Mouse (Mus musculus) CH12.LX (cell line): ENCODE data around the gene Ssbp2. TPM values are rescaled to one million over a fixed set of nuclear protein-coding genes. Genes with fewer than 3 reads are reported as not detected.

ENCODE experiments used
- DNase-seq: peaks from one replicate; pipeline ENCODE4 v3.0.0-alpha.2; 2013; ENCODE audit errors: extremely low read depth
- H3K27ac ChIP-seq: 2 replicates; pipeline ENCODE4 v1.5.1; 2012; ENCODE audit warnings: low read depth, mild to moderate bottlenecking, control low read depth, moderate library complexity; ENCODE audit not compliant: insufficient read depth
- H3K27me3 ChIP-seq: replicated peaks from 2 replicates; pipeline ENCODE3; 2012; ENCODE audit warnings: inconsistent platforms
- H3K36me3 ChIP-seq, 2 experiments: replicated peaks in 1 of 2; 2 replicates each; pipeline versions ENCODE3 to v1.6.1; 2012; ENCODE audit warnings: inconsistent platforms in 1 of 2, low read length in 1 of 2, mild to moderate bottlenecking in 1 of 2, mixed read lengths in 1 of 2, moderate library complexity in 1 of 2; ENCODE audit not compliant: control insufficient read depth in 1 of 2, insufficient read depth in 1 of 2
- H3K4me1 ChIP-seq, 2 experiments: 2 replicates each; pipeline ENCODE4 v1.6.1; 2012; ENCODE audit warnings: inconsistent platforms in 1 of 2, moderate library complexity in 1 of 2; ENCODE audit not compliant: insufficient read depth in 2 of 2, control insufficient read depth in 1 of 2
- H3K4me2 ChIP-seq: 2 replicates; pipeline ENCODE4 v1.6.1; 2012; ENCODE audit warnings: low read depth, mild to moderate bottlenecking, control low read depth; ENCODE audit not compliant: poor library complexity, insufficient read depth, severe bottlenecking
- H3K4me3 ChIP-seq, 3 experiments: fragments of 150-350 bp in 1 of 3; sonication (generic) in 1 of 3; replicated peaks in 1 of 3; 2 replicates each; pipeline versions ENCODE3 to v1.5.1; 2011 to 2012; ENCODE audit warnings: low read depth in 2 of 3, low read length in 2 of 3, mild to moderate bottlenecking in 2 of 3, moderate library complexity in 2 of 3, control low read depth in 1 of 3, improper control_type of control experiment in 1 of 3, inconsistent platforms in 1 of 3, mixed read lengths in 1 of 3; ENCODE audit not compliant: poor library complexity in 1 of 3
- H3K79me2 ChIP-seq: replicated peaks from 2 replicates; pipeline ENCODE4 v1.6.1; 2012; ENCODE audit warnings: mild to moderate bottlenecking, moderate library complexity; ENCODE audit not compliant: control insufficient read depth, poor library complexity, insufficient read depth, severe bottlenecking; ENCODE audit errors: extremely low read depth
- H3K9ac ChIP-seq: 2 replicates; pipeline ENCODE4 v1.6.1; 2012; ENCODE audit warnings: low read depth, mild to moderate bottlenecking, control low read depth, moderate library complexity; ENCODE audit not compliant: insufficient read depth
- H3K9me3 ChIP-seq: replicated peaks from 2 replicates; pipeline ENCODE3; 2012; ENCODE audit warnings: low read length, inconsistent platforms, mixed read lengths
- BHLHE40 ChIP-seq: IDR thresholded peaks from 2 replicates; pipeline ENCODE4 v1.6.1; 2011; ENCODE audit warnings: mild to moderate bottlenecking, low read depth, low read length, improper control_type of control experiment
- ELF1 ChIP-seq: IDR thresholded peaks from 2 replicates; pipeline ENCODE4 v1.6.1; 2014; ENCODE audit warnings: low read depth, mild to moderate bottlenecking, inconsistent platforms, low read length, improper control_type of control experiment
- GABPA ChIP-seq: IDR thresholded peaks from 2 replicates; pipeline ENCODE4 v1.6.1; 2012; ENCODE audit warnings: low read depth, low read length, improper control_type of control experiment, inconsistent platforms; ENCODE audit not compliant: insufficient replicate concordance
- HCFC1 ChIP-seq: IDR thresholded peaks from 2 replicates; pipeline ENCODE4 v1.6.1; 2012; ENCODE audit warnings: low read depth, mild to moderate bottlenecking, inconsistent platforms, low read length, improper control_type of control experiment
- JUN ChIP-seq: IDR thresholded peaks from 2 replicates; pipeline ENCODE4 v1.6.1; 2011; ENCODE audit warnings: low read depth, mild to moderate bottlenecking, low read length, improper control_type of control experiment, moderate library complexity; ENCODE audit not compliant: insufficient read depth
- JUND ChIP-seq: conservative IDR thresholded peaks from 2 replicates; pipeline ENCODE4 v1.6.1; 2011; ENCODE audit warnings: low read depth, low read length, improper control_type of control experiment
- KAT2A ChIP-seq: IDR thresholded peaks from 2 replicates; pipeline ENCODE4 v1.6.1; 2012; ENCODE audit warnings: low read length, improper control_type of control experiment, inconsistent platforms; ENCODE audit not compliant: insufficient replicate concordance
- MAFK ChIP-seq: IDR thresholded peaks from 2 replicates; pipeline ENCODE4 v1.6.1; 2011; ENCODE audit warnings: low read length, improper control_type of control experiment; ENCODE audit not compliant: insufficient replicate concordance
- MAX ChIP-seq: IDR thresholded peaks from 2 replicates; pipeline ENCODE4 v1.6.1; 2011; ENCODE audit warnings: low read length, improper control_type of control experiment
- MAZ ChIP-seq: IDR thresholded peaks from 2 replicates; pipeline ENCODE4 v1.6.1; 2012; ENCODE audit warnings: low read depth, mild to moderate bottlenecking, inconsistent platforms, low read length, improper control_type of control experiment, moderate library complexity
- MEF2A ChIP-seq: IDR thresholded peaks from 2 replicates; pipeline ENCODE4 v1.6.1; 2014; ENCODE audit warnings: low read depth, mild to moderate bottlenecking, inconsistent platforms, low read length, improper control_type of control experiment, borderline replicate concordance
- MXI1 ChIP-seq: IDR thresholded peaks from 2 replicates; pipeline ENCODE4 v1.6.1; 2011; ENCODE audit warnings: mild to moderate bottlenecking, low read depth, low read length, improper control_type of control experiment
- MYC ChIP-seq: IDR thresholded peaks from 2 replicates; pipeline ENCODE4 v1.6.1; 2011; ENCODE audit warnings: low read depth, mild to moderate bottlenecking, improper control_type of control experiment, low read length
- NELFE ChIP-seq: IDR thresholded peaks from 2 replicates; pipeline ENCODE4 v1.6.1; 2011; ENCODE audit warnings: low read depth, low read length, improper control_type of control experiment
- UBTF ChIP-seq: IDR thresholded peaks from 2 replicates; pipeline ENCODE4 v1.6.1; 2012; ENCODE audit warnings: low read depth, mild to moderate bottlenecking, inconsistent platforms, low read length, improper control_type of control experiment, moderate library complexity
- ZC3H11A ChIP-seq: IDR thresholded peaks from 2 replicates; pipeline ENCODE4 v1.6.1; 2012; ENCODE audit warnings: low read depth, mild to moderate bottlenecking, inconsistent platforms, low read length, improper control_type of control experiment
- dilution Hi-C: fragments of 300-500 bp; cut with MboI; formaldehyde crosslinking; loops from 2 replicates; pipeline ENCODE4 v1.14.3; 2020; ENCODE audit warnings: low sequenced_read_pairs; ENCODE audit not compliant: extremely low pct_unique_long_range_greater_than_20kb, extremely low pct_ligation_motif_present
- in situ Hi-C: fragments of 300-500 bp; cut with MboI; formaldehyde crosslinking; loops from 3 replicates; pipeline ENCODE4 v1.14.3; 2019; ENCODE audit warnings: low sequenced_read_pairs, low pct_ligation_motif_present, low pct_unique_long_range_greater_than_20kb, mixed read lengths
- polyA plus RNA-seq: library from polyadenylated mRNA; unstranded; fragments of >175 nt; gene quantifications from 2 replicates; pipeline ENCODE4 v1.2.1, GENCODE M21; 2012; ENCODE audit warnings: low read depth; ENCODE audit not compliant: insufficient read length
- total RNA-seq, 2 experiments: library from RNA; depleted of rRNA; stranded (reverse); fragments of 300-350 nt in 1 of 2; fragments of >200 nt in 1 of 2; gene quantifications; 2 replicates each; pipeline ENCODE4 v1.2.3; 2012 to 2014

Ssbp2 gene
- total and polyA plus RNA-seq, 3 experiments: 1.9 to 3.6 (median 1.9) TPM

GRCm38 (mm10) chr13:91693615-91694014 lies 233.5 kb downstream of the Ssbp2 start:
- peaks cover 3 to 21% of the 10 kb centered on the region in 2 experiments; a peak in 3 of 4 replicates for H3K4me1 ChIP-seq
- no peak for DNase-seq
- H3K27me3 ChIP-seq: no peaks in the 10 kb centered on the region
- dilution Hi-C loops (no loop called here), in situ Hi-C loops (no loop called here)
- no peak overlapping the region for H3K4me2 ChIP-seq
- no peaks in the 10 kb centered on the region for H3K79me2 ChIP-seq
- TF ChIP-seq MAX: no peak
- TF ChIP-seq MAZ: no peak
- no peak for TF ChIP-seq MXI1
- TF ChIP-seq ZC3H11A: no peak
- no peak for TF ChIP-seq KAT2A
- no peak for TF ChIP-seq BHLHE40
- no peak for TF ChIP-seq JUN
- no peak for TF ChIP-seq JUND
- no peaks in the 10 kb centered on the region for H3K36me3 ChIP-seq
- no peak overlapping the region for H3K27ac ChIP-seq
- H3K9me3 ChIP-seq: no peaks in the 10 kb centered on the region
- H3K9ac ChIP-seq: no peak overlapping the region
- no peak overlapping the region for H3K4me3 ChIP-seq

DNA sequence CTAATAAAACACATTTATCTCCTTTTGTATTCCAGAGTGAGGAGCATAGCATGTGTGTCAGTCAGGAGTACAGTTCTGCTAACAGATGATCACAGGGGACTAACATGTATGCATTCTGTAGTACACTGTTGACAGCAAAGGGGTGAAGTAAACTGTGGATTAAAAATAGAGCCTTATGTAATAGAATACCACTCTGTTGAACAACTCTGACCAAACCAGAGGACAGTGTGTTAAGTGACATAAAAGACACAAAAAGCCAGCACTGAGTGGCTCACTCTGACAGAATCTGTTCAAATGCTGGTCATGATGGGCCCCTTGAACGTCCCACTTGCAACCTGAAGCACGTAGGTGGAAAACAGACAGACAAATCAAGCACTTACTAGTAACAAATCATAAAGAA lies 235.3 kb downstream of the Ssbp2 start:
- no peak for DNase-seq
- Histone ChIP-seq H3K4me2 (no peak overlapping the region), H3K36me3 (no peaks in the 10 kb centered on the region), H3K79me2 (no peaks in the 10 kb centered on the region), H3K27me3 (no peaks in the 10 kb centered on the region), H3K9me3 (no peaks in the 10 kb centered on the region), H3K4me3 (no peak overlapping the region), H3K27ac (no peak overlapping the region), H3K4me1 (peaks cover 3 to 21% of the 10 kb centered on the region in 2 experiments; a peak in 3 of 4 replicates), H3K9ac (no peak overlapping the region)
- in situ Hi-C loops (no loop called here), dilution Hi-C loops (no loop called here)
- TF ChIP-seq ELF1 (no peak), HCFC1 (no peak), NELFE (no peak), GABPA (no peak), MAZ (no peak), UBTF (no peak), MAFK (no peak), MYC (no peak), MAX (no peak), MEF2A (no peak)
